Mouse (Mus musculus) hematopoietic stem cell, adult 5-6 weeks (primary cell): ENCODE measurements around the gene Olfr159. TPM values are rescaled to one million over a fixed set of nuclear protein-coding genes. Genes with fewer than 3 reads are reported as not detected.
"Not testable (repeated sequence)": the region's sequence is repeated elsewhere in the genome, so short reads cannot be mapped to it uniquely, and the experiment has no call there.

ENCODE experiments used
- ATAC-seq, 2 experiments: fragments of 125-278 bp in 1 of 2; replicated peaks in 1 of 2; 2 replicates each; pipeline ENCODE4 v1.8.0; 2016 to 2017; ENCODE audit warnings: inconsistent platforms in 2 of 2, mild to moderate bottlenecking in 2 of 2, moderate number of reproducible peaks in 2 of 2, low read depth in 1 of 2, moderate TSS enrichment in 1 of 2; ENCODE audit not compliant: low FRiP score in 2 of 2, poor library complexity in 2 of 2, severe bottlenecking in 2 of 2, insufficient read depth in 1 of 2, low TSS enrichment in 1 of 2
- total RNA-seq: library from RNA; stranded (forward); fragments of 172-1452, 232-1000 nt; gene quantifications from 2 replicates; pipeline ENCODE4 v1.2.3, GENCODE M21; 2017

The Olfr159 gene
- not detected in 2 replicates for total RNA-seq

- ATAC-seq, result no peak
Observed at GRCm38 (mm10) chr4:43770909-43771308, at the start of gene Olfr159. Gene Olfr159 (minus strand): TSS chr4:43771009.

- ATAC-seq, result no peak
Observed at GRCm38 (mm10) chr4:43798936-43799335, 28.1 kb upstream of the Olfr159 start.

DNA sequence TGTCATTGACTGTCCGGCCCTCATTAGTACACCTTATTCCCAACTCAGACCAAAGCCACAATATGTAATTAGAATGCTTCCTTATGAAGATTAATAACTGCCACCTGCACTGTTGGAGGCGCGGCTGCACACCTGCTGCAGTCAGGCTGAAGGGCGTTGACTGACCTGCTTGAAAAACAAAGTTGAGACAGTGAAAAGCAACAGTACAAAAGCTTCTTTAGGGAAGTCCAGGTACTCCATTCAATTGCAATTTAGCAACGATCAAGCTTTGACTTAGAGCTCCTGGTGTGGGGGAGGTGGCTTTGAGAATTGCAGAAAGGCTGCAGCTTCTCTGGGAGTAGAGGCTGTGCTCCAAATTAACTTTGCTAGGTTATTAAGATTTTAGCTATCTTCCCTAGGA lies 25.0 kb upstream of the Olfr159 start:
- ATAC-seq, result not testable (repeated sequence)

GRCm38 (mm10) chr4:43795296-43795695 lies 24.5 kb upstream of the Olfr159 start:
- ATAC-seq, result no peak

DNA sequence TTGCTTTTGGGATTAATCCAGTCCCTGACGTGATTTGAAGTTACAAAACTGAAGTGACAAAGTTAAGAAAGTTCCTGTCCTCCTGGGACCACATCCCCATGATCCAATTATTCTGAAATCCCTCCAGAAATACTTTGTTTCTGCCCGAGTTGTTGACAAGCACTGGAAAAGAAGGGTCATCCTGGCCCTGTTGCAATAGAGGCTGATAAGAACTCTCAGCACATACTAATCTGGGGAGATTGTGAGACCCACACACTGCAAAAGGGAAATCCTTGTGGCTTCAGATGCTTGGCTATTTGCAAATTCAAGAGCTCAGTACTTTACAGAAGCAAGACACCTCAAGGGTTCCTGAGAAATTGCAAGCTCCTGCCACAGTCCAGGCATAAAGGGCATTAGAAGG lies 1.5 kb upstream of the Olfr159 start:
- no peak for ATAC-seq

GRCm38 (mm10) chr4:43771626-43772025 lies 817 bp upstream of the Olfr159 start:
- ATAC-seq, result no peak

- ATAC-seq, result no peak
Observed at GRCm38 (mm10) chr4:43769374-43769773, 1.4 kb downstream of the Olfr159 start.

DNA sequence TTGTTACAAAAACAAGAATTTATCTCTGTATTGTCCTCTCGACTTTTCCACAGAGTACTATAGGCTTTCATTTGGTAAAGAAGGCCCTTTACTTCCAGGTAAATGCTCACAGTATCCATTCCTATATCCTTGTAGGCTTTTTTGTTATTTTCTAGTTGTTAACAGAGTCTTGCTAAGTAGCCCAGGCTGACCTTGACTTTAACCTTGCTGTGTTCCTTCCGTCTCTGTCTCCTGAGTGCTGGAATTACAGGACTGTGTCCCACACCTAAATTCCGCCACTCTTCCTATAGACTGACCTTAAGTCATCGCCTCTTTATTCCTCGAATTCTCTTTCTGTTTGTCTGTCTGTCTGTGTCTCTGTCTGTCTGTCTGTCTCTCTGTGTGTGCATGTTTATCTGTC lies 2.5 kb downstream of the Olfr159 start:
- no peak for ATAC-seq

DNA sequence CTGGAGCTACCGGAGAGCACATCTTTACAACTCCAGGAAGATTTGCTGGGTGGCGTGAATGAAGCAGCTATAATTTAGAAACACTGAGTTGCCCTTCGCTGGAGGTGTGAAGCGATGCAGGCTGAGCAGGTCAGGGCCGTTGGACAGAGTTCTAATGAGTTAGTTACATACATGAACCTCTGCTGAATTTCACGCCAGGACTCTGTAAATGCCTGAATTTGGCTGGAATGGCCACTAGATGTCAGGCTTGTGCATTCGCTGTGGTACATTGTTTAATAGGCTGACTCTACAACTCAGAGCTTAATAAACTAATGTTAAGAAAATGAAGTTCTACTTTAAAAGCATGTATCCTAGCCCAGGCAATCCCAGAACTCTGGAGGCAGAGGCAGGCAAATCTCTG lies 7.4 kb downstream of the Olfr159 start:
- peak; percentile 49 to 62; a peak in 3 of 4 replicates for ATAC-seq

GRCm38 (mm10) chr4:43761336-43761735 lies 9.5 kb downstream of the Olfr159 start:
- no peak for ATAC-seq

DNA sequence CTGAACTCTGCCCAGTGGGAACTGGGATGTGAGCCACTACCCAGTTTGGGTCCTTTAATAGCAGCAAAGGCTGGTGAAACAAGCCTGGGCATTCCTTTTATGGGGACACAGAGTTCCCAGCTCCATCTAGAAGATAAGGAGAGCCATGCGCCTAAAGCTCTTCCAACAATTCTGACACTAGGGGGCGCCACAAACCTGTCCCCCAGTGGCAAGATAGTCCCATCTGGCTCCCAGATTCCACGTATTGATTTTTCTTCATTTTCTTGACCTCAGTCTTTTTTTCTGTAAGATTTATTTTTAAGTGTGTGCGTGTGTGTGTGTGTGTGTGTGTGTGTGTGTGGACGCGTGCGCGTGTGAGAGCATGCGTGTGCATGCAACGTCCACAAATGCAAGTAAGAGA lies 10.3 kb downstream of the Olfr159 start:
- ATAC-seq, result no peak

GRCm38 (mm10) chr4:43759571-43760418 lies 11.0 kb downstream of the Olfr159 start:
- ATAC-seq, result no peak

GRCm38 (mm10) chr4:43757213-43757612 lies 13.6 kb downstream of the Olfr159 start:
- ATAC-seq, result no peak

DNA sequence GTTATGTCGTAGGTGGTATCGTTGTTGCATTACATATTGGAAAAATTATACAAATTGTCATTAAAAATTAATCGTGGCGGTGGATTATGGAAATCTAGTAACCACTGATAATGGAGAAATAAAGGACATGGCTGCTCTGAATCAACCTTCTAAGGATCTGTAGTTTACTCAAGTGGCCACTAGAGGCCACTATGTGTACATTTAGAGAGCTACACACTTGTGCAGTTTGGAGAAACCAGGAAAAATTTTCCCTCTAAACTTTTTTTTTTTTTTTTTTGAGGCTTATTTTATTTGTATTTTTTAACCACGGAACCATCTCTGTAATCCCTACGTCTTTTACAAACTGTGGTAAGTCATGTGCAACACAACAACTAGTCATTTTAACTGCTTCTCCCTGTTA lies 25.6 kb downstream of the Olfr159 start:
- peak; percentile 22 to 48; a peak in 2 of 4 replicates for ATAC-seq

DNA sequence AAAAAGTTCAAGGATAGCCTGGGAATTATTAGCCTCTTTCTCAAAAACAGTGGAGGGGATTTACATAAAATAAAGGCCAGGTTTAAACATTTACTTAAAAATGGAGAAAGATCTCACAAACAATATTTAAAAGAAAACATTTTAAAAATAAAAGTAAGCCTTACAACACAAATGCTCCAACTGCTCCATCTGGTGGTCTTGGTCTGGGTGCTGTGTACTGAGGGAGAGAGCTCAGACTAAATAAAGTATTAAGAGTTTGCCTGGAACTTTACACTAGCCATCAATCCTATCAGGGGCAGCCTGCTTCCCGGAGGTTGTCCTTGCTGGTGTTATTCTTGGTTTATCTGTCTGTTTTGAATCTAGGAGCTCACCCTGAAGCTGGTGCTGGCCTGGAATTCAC lies 27.7 kb downstream of the Olfr159 start:
- ATAC-seq, result no peak

DNA sequence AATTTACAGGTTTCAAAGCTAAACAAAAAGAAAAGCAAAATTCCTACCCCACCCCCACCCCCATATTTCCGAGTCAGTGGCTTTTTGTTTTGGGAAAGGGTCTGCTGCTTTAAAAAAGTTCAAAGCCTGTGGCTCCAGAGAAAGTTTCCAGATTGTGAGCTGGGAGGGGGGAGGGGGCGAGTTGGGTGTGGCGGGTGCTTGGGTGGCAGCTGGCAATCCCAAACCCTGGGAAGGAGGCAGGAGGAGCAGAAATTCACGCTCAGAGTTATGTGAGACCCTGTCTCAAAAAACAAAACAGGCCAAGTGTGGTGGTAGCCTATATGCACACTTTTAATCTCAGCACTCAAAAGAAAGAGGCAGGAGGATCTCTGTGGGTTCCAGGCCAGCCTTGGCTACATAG lies 28.2 kb downstream of the Olfr159 start:
- no peak for ATAC-seq

- no peak for ATAC-seq
Observed at GRCm38 (mm10) chr4:43741526-43741925, 29.3 kb downstream of the Olfr159 start.

DNA sequence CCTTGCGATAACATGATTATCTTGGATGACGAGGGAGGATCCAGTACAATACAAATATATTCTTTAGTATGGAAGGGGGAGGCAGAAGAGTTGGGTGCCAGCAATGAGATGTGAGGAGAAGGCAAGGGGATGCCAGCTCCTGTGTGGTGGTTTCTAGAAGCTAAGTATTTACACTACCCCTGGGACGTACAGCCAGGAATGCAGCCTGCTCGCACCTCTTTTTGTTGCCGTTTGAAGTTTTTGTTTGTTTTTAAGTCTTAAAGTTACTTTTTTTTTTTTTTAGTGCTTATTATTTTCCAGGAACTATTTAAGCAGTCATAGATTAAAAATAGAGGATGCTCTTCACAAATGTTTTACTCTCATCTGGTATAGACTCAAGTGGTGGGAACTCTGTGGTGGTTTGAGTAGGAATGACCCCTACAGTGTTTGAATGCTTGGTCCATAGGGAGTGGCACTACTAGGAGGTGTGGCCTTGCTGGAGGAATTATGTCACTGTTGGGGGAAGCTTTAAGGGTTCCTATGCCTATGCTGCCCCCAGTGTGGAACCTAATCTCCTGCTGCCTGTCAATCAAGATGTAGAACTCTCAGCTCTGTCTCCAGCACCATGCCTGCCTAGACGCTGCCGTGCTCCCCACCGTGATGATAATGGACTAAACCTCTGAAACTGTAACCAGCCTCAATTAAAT lies 31.7 kb downstream of the Olfr159 start:
- no peak for ATAC-seq

GRCm38 (mm10) chr4:43737144-43737543 lies 33.7 kb downstream of the Olfr159 start:
- no peak for ATAC-seq
